Mouse (Mus musculus) intestine, embryonic 14.5 days (tissue): ENCODE results near the gene Gm10719. TPM values are rescaled to one million over a fixed set of nuclear protein-coding genes. Genes with fewer than 3 reads are reported as not detected.
"Not testable (repeated sequence)": the region's sequence is repeated elsewhere in the genome, so short reads cannot be mapped to it uniquely, and the experiment has no call there.

Experiments
- ATAC-seq: fragments of 200-750 bp; cut with Nextera tagmentation; replicated peaks from 2 replicates; pipeline ENCODE4 v1.8.0; 2017; ENCODE audit warnings: low read depth, moderate number of reproducible peaks, moderate TSS enrichment, moderate library complexity; ENCODE audit not compliant: low FRiP score, low TSS enrichment
- DNase-seq: peaks from one replicate; pipeline ENCODE4 v3.0.0-alpha.2; 2018; ENCODE audit warnings: low spot score
- H3K27ac ChIP-seq: fragments of 300-500 bp; sonication (generic); 2 replicates; pipeline ENCODE4 v1.5.1; 2014; ENCODE audit warnings: low read depth, mild to moderate bottlenecking, control low read depth
- H3K27me3 ChIP-seq: fragments of 300-500 bp; sonication (generic); replicated peaks from 2 replicates; pipeline ENCODE4 v1.6.1; 2014; ENCODE audit warnings: low read length, control low read depth; ENCODE audit not compliant: control insufficient read depth, insufficient read depth
- H3K36me3 ChIP-seq: fragments of 300-500 bp; sonication (generic); 2 replicates; pipeline ENCODE4 v1.6.1; 2014; ENCODE audit warnings: low read length, control low read depth; ENCODE audit not compliant: control insufficient read depth, insufficient read depth
- H3K4me1 ChIP-seq: fragments of 300-500 bp; sonication (generic); replicated peaks from 2 replicates; pipeline ENCODE4 v1.6.1; 2014; ENCODE audit warnings: low read length, control low read depth, mixed read lengths; ENCODE audit not compliant: control insufficient read depth, insufficient read depth
- H3K4me2 ChIP-seq: fragments of 300-500 bp; sonication (generic); 2 replicates; pipeline ENCODE4 v1.6.1; 2014; ENCODE audit warnings: low read length
- H3K4me3 ChIP-seq: fragments of 300-500 bp; sonication (generic); 2 replicates; pipeline ENCODE4 v1.5.1; 2014; ENCODE audit warnings: low read depth, low read length, control low read depth, mixed read lengths
- H3K9ac ChIP-seq: fragments of 300-500 bp; sonication (generic); 2 replicates; pipeline ENCODE4 v1.6.1; 2014; ENCODE audit warnings: mild to moderate bottlenecking, low read length
- H3K9me3 ChIP-seq: fragments of 300-500 bp; sonication (generic); 2 replicates; pipeline ENCODE4 v1.6.1; 2016; ENCODE audit warnings: low read length, control low read depth; ENCODE audit not compliant: control insufficient read depth
- WGBS: fragments of 180-500 bp; shearing (Covaris S2); extraction: QIAGEN DNeasy Blood & Tissue Kit; methylation state at CpG from one replicate; pipeline ENCODE4 v1.1.7; 2014; 5-methylcytosine and 5-hydroxymethylcytosine counted together
- polyA plus RNA-seq: library from polyadenylated mRNA; unstranded; fragments of >200 nt; fragmentation: Nextera tagmentation; extraction: Ambion mirVana; gene quantifications from 2 replicates; pipeline ENCODE4 v1.2.1, GENCODE M21; 2014

Gm10719 gene
- polyA plus RNA-seq, 1 experiment from 2014 or later, result not detected

DNA sequence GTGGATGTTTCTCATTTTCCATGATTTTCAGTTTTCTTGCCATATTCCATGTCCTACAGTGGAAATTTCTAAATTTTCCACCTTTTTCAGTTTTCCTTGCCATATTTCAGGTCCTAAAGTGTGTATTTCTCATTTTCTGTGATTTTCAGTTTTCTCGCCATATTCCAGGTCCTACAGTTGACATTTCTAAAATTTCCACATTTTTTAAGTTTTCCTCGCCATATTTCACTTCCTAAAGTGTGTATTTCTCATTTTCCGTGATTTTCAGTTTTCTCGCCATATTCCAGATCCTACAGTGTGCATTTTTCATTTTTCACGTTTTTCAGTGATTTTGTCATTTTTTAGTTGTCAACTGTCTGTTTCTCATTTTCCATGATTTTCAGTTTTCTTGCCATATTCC lies 7.9 kb upstream of the Gm10719 start:
- not testable (repeated sequence) for H3K4me2 ChIP-seq, H3K36me3 ChIP-seq, H3K9me3 ChIP-seq, H3K27me3 ChIP-seq, H3K4me3 ChIP-seq, H3K9ac ChIP-seq, DNase-seq, ATAC-seq, H3K27ac ChIP-seq, H3K4me1 ChIP-seq
- WGBS, result no CpG with 5 or more reads among the region's 5 CpGs

DNA sequence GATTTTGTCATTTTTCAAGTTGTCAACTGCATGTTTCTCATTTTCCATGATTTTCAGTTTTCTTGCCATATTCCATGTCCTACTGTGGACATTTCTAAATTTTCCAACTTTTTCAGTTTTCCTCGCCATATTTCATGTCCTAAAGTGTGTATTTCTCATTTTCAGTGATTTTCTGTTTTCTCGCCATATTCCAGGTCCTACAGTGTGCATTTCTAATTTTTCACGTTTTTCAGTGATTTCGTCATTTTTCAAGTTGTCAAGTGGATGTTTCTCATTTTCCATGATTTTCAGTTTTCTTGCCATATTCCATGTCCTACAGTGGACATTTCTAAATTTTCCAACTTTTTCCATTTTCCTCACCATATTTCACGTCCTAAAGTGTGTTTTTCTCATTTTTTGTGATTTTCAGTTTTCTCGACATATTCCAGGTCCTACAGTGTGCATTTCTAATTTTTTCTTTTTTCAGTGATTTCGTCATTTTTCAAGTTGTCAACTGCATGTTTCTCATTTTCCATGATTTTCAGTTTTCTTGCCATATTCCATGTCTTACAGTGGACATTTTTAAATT lies 5.1 kb upstream of the Gm10719 start:
- H3K9me3 ChIP-seq, H3K4me3 ChIP-seq, DNase-seq, H3K27me3 ChIP-seq, ATAC-seq, H3K9ac ChIP-seq, H3K36me3 ChIP-seq, H3K27ac ChIP-seq, H3K4me1 ChIP-seq, H3K4me2 ChIP-seq: not testable (repeated sequence)
- 75% methylated on average over 2 of the region's 7 CpGs for WGBS

DNA sequence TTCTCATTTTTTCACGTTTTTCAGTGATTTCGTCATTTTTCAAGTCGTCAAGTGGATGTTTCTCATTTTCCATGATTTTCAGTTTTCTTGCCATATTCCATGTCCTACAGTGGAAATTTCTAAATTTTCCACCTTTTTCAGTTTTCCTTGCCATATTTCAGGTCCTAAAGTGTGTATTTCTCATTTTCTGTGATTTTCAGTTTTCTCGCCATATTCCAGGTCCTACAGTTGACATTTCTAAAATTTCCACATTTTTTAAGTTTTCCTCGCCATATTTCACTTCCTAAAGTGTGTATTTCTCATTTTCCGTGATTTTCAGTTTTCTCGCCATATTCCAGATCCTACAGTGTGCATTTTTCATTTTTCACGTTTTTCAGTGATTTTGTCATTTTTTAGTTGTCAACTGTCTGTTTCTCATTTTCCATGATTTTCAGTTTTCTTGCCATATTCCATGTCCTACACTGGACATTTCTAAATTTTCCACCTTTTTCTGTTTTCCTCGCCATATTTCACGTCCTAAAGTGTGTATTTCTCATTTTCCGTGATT lies 4.4 kb upstream of the Gm10719 start, which contains the start of gene Gm10721:
Gene Gm10721, plus strand, starts transcription at position 408 of the 547 bp plus-strand sequence.
- not testable (repeated sequence) for H3K27ac ChIP-seq, H3K9me3 ChIP-seq, H3K36me3 ChIP-seq, H3K4me2 ChIP-seq, H3K9ac ChIP-seq, H3K27me3 ChIP-seq, DNase-seq, H3K4me1 ChIP-seq, H3K4me3 ChIP-seq
- WGBS, result no CpG with 5 or more reads among the region's 11 CpGs
- ATAC-seq, result peak; percentile 65; the same call in 1 of the 2 replicates

DNA sequence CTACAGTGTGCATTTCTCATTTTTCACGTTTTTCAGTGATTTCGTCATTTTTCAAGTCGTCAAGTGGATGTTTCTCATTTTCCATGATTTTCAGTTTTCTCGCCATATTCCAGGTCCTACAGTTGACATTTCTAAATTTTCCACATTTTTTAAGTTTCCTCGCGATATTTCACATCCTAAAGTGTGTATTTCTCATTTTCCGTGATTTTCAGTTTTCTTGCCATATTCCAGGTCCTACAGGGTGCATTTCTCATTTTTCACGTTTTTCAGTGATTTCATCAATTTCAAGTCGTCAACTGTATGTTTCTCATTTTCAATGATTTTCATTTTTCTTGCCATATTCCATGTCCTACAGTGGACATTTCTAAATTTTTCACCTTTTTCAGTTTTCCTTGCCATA lies 1.9 kb upstream of the Gm10719 start, which contains the start of gene Gm10720:
Gene Gm10720, plus strand, starts transcription at position 301 of the 400 bp plus-strand sequence.
- DNase-seq, H3K27me3 ChIP-seq, H3K4me2 ChIP-seq, H3K36me3 ChIP-seq, H3K9me3 ChIP-seq, H3K4me3 ChIP-seq, H3K27ac ChIP-seq, H3K4me1 ChIP-seq, ATAC-seq, H3K9ac ChIP-seq: not testable (repeated sequence)
- 59% methylated on average over 4 of the region's 9 CpGs for WGBS

DNA sequence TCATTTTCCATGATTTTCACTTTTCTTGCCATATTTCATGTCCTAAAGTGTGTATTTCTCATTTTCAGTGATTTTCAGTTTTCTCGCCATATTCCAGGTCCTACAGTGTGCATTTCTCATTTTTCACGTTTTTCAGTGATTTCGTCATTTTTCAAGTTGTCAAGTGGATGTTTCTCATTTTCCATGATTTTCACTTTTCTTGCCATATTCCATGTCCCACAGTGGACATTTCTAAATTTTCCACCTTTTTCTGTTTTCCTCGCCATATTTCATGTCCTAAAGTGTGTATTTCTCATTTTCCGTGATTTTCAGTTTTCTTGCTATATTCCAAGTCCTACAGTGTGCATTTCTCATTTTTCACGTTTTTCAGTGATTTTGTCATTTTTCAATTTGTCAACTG lies 1.3 kb upstream of the Gm10719 start:
- H3K9ac ChIP-seq, H3K27me3 ChIP-seq, H3K9me3 ChIP-seq, H3K4me1 ChIP-seq, DNase-seq, H3K27ac ChIP-seq, H3K4me3 ChIP-seq, ATAC-seq, H3K36me3 ChIP-seq, H3K4me2 ChIP-seq: not testable (repeated sequence)
- WGBS, result 74% methylated on average over 4 of the region's 6 CpGs

DNA sequence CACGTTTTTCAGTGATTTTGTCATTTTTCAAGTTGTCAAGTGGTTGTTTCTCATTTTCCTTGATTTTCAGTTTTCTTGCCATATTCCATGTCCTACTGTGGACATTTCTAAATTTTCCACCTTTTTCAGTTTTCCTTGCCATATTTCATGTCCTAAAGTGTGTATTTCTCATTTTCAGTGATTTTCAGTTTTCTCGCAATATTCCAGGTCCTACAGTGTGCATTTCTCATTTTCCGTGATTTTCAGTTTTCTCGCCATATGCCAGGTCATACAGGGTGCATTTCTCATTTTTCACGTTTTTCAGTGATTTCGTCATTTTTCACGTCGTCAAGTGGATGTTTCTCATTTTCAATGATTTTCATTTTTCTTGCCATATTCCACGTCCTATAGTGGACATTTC lies 1.7 kb downstream of the Gm10719 start:
- H3K27ac ChIP-seq, H3K27me3 ChIP-seq, DNase-seq, H3K36me3 ChIP-seq, ATAC-seq, H3K9ac ChIP-seq, H3K4me2 ChIP-seq, H3K9me3 ChIP-seq, H3K4me1 ChIP-seq, H3K4me3 ChIP-seq: not testable (repeated sequence)
- 70% methylated on average over 9 of the region's 9 CpGs for WGBS

DNA sequence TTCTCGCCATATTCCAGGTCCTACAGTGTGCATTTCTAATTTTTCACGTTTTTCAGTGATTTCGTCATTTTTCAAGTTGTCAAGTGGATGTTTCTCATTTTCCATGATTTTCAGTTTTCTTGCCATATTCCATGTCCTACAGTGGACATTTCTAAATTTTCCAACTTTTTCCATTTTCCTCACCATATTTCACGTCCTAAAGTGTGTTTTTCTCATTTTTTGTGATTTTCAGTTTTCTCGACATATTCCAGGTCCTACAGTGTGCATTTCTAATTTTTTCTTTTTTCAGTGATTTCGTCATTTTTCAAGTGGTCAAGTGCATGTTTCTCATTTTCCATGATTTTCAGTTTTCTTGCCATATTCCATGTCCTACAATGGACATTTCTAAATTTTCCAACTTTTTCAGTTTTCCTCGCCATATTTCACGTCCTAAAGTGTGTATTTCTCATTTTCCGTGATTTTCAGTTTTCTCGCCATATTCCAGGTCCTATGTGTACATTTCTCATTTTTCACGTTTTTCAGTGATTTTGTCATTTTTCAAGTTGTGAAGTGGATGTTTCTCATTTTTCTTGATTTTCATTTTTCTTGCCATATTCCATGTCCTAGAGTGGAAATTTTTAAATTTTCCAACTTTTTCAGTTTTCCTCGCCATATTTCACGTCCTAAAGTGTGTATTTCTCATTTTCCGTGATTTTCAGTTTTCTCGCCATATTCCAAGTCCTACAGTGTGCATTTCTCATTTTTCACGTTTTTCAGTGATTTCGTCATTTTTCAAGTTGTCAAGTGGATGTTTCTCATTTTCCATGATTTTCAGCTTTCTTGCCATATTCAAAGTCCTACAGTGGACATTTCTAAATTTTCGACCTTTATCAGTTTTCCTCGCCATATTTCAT lies 2.9 kb downstream of the Gm10719 start:
- 80% methylated on average over 11 of the region's 19 CpGs for WGBS
- ATAC-seq, result 0 out of 2 replicates have a peak, but pooled peaks have one; percentile 65

DNA sequence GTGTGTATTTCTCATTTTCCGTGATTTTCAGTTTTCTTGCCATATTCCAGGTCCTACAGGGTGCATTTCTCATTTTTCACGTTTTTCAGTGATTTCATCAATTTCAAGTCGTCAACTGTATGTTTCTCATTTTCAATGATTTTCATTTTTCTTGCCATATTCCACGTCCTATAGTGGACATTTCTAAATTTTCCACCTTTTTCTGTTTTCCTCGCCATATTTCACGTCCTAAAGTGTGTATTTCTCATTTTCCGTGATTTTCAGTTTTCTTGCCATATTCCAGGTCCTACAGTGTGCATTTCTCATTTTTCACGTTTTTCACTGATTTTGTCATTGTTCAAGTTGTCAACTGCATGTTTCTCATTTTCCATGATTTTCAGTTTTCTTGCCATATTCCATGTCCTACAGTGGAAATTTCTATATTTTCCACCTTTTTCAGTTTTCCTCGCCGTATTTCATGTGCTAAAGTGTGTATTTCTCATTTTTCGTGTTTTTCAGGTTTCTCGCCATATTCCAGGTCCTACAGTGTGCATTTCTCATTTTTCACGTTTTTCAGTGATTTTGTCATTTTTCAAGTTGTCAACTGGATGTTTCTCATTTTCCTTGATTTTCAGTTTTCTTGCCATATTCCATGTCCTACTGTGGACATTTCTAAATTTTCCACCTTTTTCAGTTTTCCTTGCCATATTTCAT lies 5.3 kb downstream of the Gm10719 start:
- not testable (repeated sequence) for ATAC-seq, H3K27me3 ChIP-seq, H3K4me3 ChIP-seq, H3K9me3 ChIP-seq, H3K36me3 ChIP-seq, H3K27ac ChIP-seq, H3K4me2 ChIP-seq, H3K4me1 ChIP-seq, H3K9ac ChIP-seq
- DNase-seq, result peak; percentile 9
- WGBS, result 72% methylated on average over 9 of the region's 13 CpGs

More for the DNA sequence above, 2.9 kb downstream of the Gm10719 start:
- not testable (repeated sequence) for H3K27ac ChIP-seq, H3K9ac ChIP-seq, DNase-seq, H3K27me3 ChIP-seq, H3K4me1 ChIP-seq, H3K4me2 ChIP-seq, H3K9me3 ChIP-seq, H3K4me3 ChIP-seq, H3K36me3 ChIP-seq
